Mouse (Mus musculus) spleen, postnatal 36 days (tissue): ENCODE measurements around the gene Chrd.

Source experiments
- DNase-seq, 2 experiments: peaks; one replicate each; pipeline ENCODE4 v3.0.0; 2022; ENCODE audit warnings: low spot score in 2 of 2, mixed read lengths in 1 of 2

Gene Chrd

DNA sequence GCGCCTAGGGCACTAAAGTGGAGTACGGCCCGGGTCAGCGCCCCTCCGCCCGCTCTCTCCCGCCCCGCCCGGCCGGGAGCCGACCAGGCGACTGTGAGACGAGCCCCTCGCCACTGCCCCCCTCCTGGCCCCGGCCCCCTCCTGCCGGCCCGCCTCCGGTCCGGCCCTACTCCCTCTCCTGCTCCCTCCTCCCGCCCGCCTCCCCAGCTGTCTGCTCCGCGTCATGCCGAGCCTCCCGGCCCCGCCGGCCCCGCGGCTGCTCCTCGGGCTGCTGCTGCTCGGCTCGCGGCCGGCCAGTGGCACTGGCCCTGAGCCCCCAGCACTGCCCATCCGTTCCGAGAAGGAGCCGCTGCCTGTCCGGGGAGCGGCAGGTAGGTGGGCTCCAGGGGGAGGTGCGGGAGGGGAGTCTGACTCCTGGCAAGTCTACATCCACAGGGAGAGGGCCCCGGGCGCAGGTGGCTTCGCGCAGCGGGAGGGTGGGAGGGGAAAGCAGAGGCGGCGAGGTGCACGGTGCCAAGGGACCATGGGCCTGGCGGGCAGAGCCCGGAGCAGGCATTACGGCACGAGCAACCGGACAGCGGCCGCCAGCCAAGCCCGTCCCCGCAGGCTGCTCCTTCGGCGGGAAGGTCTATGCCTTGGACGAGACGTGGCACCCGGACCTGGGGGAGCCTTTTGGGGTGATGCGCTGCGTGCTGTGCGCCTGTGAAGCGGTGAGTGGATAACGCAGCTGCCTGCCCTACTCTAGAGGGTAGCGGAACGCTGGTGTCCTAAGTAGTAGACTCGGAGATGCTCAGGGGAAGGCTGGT lies at the start of gene Chrd:
Chrd (plus strand) TSS at position 203 of the 806 bp plus-strand sequence.
- no peak for DNase-seq

DNA sequence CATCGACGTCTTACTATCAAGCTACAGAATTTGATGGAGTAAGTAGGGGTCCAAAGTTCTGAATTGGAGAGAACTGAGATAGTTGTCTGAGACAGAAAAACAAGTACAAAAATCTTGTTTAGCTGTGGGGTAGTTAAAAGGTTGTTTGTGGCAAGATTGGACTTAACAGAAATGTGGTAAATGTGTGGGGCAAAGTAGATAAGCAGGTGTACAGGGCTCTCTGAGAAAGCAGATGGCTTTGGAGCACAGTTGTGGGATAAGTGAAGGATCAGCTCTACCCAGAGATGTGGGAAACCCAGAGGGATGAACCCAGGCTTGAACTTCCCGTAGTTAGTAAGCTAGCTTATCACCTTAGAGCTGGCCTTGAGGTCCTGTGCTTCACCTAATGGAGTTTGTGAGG lies 42.2 kb upstream of the Chrd start:
- no peak for DNase-seq

DNA sequence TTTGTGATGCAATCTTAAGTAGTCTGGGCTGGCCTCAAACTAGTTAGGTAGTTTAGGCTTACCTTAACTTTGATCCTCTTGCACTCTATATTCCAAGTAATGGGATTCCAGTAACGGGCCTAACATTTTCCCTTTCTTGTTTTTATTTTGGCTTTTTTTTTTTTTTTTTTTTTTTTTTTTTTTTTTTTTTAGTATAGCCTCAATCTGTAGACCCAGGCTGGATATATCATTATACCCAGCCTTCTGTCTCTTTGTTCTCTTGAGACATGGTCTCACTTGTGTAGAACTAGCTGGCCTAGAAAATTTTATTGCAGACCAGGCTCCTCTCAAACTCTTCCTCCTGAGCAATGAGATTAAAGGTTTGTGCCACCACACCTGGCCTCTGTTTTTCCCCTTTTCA lies 41.3 kb upstream of the Chrd start:
- DNase-seq = no peak

DNA sequence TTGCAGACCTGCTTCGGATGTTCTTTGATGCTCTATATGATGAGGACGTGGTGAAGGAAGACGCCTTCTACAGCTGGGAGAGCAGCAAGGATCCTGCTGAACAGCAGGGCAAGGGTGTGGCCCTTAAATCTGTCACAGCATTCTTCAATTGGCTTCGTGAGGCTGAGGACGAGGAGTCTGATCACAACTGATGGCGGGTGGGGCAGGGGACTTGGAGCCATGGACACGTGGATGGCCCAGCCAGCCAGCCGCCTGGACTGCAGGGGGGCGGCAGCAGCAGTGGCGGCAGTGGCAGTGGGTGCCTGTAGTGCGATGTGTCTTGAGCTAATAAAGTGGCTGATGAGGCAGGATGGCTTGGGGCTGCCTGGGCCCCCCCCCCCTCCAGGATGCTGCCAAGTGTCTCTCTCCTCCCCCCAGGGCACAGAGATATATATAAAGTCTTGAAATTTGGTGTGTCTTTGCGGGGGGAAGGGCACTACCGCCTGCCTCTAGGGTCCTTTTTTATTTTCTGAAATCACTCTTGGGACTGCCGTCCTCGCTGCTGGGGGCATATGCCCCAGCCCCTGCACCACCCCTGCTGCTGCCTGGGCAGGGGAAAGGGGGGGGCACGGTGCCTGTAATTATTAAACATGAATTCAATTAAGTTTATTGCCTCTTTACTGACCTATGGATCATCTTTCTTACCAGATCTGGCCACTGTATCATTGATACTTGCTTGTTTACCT lies 40.5 kb upstream of the Chrd start:
- DNase-seq = no peak

DNA sequence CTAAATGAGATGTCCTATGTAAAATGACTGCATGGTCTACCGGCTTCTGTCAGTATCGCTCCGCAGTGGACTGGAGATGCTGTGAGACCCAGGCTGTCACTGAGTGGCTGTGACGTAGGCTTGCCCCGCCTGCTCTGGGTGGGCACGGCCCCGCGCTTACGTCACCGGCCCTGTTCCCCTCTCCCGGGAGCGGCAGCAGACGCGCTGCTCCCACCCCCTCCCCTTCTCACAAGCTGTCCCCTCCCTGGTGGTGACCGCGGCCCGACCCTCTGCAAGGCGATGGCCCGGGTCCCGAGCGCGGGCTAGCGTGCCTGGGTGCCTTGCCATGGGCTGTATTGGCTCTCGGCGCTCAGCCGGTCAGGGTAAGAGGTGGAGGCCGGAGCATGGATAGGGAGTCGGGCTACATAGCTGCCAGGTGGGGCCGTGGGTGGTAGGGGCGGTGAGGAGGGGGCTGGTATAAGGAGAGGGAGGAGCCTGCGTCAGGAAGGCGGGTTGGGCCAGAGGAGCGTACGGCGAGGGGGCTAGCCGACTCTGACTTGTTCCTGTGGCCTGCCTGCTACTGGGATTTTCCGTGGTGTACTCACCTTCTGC lies 39.7 kb upstream of the Chrd start, which contains the start of gene Fam131a:
Fam131a (plus strand) TSS at position 131 of the 591 bp plus-strand sequence.
- peak; percentile 72 to 78 for DNase-seq

DNA sequence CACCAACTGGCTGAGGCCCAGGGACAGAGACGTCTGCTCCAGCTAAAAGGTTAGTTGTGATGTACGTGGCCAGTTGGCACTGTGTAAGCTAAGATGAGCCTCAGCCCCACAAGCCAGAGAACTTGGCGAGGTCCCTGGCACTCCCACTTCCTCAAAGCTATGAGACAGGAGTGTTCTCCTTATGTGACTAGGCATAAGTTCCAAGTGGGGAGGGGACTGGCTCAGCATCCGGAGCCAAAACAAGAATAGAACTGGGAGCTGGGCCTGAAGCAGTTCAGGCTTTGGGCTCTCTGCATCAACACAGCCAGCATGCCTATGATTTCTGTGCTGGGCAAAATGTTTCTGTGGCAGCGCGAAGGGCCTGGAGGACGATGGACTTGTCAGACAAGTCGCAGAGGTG lies 38.1 kb upstream of the Chrd start:
- no peak for DNase-seq

DNA sequence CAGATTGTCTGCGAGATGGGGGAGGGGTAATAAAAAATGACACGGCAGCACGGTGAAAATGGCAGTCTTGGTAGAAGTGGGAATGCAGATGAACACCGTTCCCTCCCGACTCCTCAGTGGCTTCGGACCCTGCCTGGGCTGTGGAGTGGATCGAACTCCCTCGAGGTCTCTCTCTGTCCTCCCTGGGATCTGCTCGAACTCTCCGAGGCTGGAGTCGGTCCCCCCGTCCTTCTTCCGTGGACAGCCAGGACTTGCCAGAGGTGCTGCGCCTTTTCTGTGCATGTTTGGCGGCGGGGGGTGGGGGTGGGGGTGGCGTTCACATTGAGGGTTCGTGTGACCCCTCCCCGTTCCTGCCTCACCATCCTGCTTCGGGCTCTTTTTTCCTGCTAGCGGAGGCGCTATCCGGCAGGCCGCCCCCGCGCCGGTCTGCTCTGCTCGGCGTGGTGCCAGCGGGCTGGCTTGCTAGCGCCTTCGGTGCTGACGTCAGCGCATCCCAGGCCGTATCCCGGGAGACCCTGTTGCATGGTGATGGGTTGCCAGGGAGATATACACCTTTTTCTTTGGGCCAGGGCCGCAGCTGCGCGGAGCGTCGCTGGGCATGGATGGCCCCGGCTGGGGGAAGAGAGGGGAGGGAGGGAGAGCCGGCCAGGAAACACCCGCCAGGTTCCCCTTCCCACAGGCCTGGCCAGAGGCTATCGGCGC lies 37.2 kb upstream of the Chrd start:
- DNase-seq = no peak

DNA sequence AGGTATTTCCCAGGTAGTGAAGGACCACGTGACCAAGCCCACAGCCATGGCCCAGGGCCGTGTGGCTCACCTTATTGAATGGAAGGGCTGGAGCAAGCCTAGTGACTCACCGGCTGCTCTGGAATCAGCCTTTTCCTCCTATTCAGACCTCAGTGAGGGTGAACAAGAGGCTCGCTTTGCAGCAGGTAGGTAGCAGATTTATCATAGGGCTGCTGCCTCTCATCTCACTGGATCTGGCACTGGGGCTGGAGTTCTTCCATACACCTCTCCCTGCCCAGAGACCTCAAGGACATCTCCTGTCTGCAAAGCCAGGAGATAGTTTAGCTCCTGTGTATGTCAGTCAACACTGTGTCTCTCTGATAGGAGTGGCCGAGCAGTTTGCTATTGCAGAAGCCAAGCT lies 33.7 kb upstream of the Chrd start:
- no peak for DNase-seq

DNA sequence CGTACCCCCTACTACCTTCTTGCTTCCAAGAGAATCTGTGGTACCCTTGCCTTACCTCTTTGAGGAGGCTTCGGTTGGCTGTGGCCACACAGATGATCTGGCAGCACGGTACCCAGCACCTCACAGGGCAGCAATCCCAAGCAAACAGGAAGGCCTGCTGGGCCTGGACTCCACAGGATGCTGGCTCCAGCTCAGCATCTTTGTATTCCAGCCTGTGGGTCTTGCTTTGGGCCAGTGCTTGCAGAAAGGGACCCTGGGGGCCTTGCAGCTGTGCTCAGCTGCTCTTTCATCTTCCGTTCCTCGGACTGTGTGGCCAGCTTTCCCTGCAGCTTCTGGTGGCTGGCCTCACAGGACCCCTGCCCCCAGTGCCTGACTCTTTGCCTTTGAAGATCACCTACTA lies 32.9 kb upstream of the Chrd start:
- no peak for DNase-seq

DNA sequence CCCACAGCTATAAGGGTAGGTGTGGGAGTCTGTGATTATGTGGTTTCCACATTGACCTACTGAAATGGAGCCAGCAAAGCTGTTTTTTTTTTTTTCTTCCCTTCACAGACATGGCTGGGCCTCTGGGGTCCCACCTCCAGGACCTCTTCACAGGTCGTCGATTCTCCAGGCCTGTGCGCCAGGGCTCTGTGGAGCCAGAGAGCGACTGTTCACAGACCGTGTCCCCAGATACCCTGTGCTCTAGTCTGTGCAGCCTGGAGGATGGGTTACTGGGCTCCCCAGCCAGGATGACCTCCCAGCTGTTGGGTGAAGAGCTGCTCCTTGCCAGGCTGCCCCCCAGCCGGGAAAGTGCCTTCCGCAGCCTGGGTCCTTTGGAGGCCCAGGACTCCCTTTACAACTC lies 31.6 kb upstream of the Chrd start:
- DNase-seq = no peak

DNA sequence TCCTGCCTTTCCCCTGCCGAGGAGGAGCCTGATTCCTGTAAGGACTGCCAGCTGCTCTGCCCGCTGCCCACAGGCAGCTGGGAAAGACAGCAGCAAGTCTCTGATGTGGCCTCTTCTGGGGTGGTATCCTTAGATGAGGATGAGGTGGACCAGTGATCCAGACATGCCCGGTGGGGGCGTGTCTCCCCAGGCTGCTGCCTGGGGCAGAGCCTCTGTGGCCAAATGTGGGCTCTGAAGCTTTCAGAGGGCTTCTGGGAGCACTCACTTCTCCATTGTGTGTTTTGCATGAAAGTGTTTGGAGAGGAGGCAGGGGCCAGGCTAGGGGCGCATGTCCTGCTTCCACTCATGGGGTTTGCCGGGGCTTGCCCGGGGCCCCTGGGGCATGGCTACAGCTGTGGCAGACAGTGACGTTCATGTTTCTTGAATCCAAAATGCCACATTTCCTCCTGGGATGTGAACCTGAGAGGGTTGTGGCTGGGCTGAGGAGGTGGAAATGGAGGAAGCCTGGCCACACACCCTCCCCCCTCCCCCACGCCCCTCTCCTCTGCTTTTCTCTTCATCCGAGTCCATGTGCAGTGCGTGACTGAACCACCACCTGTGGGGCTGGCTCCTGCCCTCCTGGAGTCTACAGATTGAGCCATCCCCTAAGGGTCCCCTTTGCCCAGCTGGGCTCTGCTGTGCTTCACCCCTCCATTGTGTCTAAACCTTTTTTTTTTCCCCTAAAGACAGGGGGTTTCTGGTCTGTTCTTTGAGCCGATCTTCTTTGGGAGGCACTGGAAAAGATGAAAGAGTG lies 31.0 kb upstream of the Chrd start:
- DNase-seq = no peak

DNA sequence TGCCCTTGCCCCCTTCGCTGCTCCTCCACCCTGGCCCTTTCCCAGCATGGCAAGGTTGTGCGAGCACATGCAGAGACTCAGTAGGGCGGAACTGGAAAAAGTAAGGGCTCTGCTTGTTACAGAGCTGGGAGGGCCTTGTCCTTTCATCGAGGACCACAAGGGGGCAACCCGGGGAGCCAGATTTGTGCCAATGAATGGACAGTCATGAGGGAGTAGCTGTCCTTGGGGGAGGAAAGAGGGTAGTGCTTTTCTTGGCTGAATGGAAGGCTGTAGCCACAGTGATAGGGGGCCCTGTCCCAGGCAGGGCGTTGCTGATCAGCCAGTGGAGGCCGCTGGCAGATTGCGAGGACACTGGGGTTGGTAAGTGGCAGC lies 30.4 kb upstream of the Chrd start:
- peak; percentile 43 to 58 for DNase-seq

DNA sequence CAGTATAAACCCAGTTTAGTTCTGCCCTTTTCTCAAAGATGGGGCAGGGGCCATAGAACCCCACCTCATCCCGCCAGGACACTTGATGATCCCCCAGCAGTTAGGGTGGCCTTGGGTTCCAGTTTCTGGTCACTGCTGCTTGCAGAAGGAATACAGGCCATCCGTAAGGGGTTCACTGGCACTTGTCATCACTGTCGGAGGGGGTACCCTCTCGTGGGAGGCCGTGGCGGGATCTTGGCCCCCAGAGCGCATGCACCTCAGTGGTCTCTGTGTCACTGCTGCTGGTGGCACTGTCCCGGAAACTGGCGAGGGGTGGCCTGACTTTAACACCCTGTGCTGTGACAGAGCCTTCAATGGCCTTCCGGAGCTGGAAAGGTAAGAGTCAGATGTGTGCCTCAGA lies 29.9 kb upstream of the Chrd start:
- DNase-seq = no peak

DNA sequence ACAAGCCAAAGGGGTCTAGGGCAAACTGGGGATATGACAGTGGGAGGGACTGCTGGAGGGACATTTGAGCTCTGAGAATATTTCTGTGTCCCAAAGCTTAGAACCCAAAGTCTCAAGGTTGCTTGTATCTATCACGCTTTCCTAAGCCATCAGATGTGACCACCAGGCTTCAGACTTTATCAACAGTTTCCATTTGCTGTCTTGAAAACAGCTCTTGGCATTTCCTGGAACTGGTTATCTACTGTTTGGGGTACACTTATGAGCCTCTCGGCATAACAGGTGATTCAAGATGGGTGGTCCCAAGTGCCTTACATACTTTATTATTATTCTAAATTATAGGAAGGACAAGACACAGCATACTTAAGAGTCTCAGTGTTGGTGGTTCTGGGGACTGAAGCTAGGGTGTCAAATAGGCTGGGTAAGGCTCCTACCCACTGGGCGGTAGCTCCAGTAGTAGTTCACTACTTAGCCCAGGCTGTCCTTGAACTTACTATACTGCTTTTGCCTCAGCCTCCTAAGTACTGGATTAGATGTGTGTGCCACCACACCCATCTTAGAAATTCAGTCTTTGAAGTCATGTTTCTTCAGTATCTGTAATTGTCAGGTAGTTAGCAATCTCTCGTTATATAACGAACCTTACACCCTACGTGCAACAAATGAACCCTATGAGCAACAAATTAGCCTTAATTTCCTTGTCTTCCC lies 29.1 kb upstream of the Chrd start:
- no peak for DNase-seq

DNA sequence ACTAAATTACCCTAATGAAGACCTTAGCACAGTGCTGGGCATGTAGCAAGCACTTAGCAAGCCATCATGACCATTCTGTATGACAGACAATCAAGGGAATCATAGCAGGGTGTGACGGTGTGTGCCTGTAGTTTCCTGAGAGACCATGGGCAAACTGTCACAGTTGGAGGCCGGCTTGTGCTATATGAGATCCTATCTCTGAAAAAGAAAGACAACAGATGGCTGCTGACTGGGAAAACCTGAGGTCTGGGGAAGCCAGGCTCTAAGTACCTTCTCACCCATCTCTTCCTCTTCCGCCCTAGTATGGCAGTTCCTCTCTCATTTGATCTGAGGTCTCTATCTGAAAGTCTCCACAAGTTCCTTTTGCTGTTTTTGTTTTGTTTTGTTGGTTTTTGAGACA lies 27.1 kb upstream of the Chrd start:
- DNase-seq = no peak

DNA sequence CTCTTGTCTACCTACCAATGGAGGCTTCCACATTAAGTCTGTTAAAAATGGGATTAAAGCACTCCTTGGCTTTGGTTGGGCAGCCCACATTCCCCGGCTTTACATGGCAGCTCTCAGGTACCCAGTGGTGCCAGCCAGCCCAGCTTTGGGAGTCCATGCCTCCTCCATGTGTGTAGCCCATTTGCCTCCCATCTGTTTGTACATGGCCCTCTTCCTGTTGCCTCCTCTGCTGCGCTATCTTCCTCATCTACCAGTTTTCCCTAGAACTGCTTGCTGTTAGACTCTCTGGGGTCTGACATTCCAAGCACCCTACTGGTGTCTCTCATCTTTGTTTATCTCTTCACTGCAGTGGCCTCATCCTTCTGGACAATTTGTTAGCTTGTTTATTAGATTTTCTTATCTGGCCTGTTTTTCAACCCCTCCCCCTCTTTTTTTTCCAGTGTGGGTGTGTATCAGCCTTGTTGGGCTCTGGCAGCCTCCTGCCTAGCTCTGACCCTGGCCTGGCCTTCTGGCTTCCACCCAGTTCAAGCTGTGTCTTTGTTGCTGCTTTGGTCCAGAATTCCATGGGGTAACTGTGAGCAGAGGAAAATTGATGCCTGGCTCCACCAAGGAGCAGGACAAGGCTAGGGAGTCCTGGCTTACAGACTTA lies 26.4 kb upstream of the Chrd start:
- DNase-seq = no peak

DNA sequence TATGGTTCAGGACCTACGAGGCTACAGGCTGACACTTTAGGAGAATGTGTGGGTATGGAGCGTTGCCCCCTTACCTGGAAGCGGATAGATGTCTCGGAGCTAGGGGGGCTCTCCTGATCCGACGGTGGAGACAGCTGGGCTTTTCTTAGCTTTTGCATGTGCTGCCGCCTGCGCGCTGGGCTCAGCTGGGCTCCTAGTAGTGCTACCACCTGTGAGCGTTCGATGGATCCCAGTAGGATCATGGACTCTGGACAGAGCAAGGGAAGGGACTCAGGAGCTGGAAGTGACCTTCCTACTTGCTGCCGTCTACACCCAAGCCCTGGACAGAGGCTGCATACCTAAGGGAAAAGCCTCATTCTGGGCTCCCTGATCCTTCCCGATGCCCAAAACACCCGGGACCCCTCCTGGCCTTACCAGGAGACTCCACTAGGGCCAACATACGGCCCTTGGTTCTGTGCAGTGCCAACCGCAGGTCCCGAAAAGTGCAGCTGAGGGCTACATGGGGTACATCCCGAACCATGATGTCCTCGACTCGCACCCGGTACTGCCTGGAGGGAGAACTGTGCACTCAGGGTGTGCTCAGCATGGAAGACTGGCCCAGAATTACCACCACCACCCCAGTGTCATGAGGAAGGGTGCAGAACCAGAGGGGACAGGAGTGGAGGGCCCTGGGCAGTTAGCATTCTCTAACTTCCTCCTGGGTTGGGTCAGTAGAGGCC lies 24.5 kb upstream of the Chrd start:
- DNase-seq = no peak

DNA sequence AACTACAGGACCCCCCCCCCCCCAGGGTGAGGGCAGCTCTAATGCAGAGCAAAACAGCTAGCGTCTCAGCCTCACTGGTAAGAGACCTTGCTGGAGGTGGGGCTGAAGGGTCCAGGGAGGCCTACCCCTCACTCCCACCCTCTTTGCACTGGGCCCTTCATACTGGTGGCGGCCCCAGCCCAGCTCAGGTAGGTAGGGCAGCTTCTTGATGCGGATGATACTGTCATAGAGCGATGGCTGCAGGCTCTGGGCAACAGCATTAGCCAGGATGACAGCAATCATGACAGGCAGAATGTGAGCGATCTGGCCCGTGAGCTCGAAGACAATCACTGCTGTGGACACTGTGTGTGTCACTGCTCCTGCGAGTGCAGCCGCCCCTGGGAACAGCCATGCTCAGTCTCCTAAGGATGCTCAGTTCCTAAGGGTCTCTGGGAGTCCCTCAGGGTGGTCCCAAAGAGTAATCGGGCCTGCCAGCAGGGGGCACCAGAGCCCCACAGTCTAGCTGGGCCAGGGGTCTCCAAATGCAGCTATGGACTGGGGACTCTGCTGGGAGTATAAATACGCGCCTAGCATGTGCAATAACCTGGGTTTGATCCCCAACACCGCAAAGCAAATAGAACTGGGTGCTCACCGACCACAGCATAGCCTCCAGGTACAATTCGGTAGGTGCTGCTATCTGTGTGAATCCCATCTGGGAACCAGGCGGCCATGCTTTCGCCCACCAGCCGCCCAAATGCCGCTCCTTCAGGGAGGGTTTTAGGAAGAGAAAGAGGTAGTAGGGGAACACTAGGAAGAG lies 23.8 kb upstream of the Chrd start:
- DNase-seq = peak in 1 of 2 experiments; percentile 12

DNA sequence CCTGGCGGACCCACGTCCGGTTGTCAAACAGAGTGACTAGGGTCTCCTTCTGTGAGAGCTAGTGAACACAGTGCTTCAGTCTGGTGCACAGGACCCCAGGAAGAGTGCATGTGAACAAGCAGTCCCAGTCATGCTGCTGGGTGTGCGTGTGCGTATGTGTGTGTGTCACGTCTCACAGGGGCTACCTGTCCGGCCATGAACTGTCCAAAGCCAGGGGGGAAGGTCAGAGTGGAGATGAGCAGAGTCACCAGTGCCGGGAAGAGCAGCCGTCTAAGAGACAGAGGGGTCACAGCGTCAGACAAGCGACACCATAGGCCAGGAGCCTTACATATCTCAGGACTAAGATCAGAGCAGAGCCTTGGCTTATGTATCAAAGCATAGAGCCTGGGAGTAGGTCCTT lies 22.6 kb upstream of the Chrd start:
- no peak for DNase-seq
